Mouse (Mus musculus) intestine, embryonic 16.5 days (tissue): ENCODE data around the gene Xirp1. TPM values are rescaled to one million over a fixed set of nuclear protein-coding genes. Genes with fewer than 3 reads are reported as not detected.

Experiments used
- ATAC-seq: fragments of 200-750 bp; cut with Nextera tagmentation; 2 replicates; pipeline ENCODE4 v1.8.0; 2017; ENCODE audit warnings: moderate TSS enrichment, moderate library complexity
- H3K27ac ChIP-seq: fragments of 300-500 bp; sonication (generic); 2 replicates; pipeline ENCODE4 v1.5.1; 2014; ENCODE audit warnings: mild to moderate bottlenecking, low read length
- H3K27me3 ChIP-seq: fragments of 300-500 bp; sonication (generic); replicated peaks from 2 replicates; pipeline ENCODE4 v1.6.1; 2014; ENCODE audit warnings: low read length, control low read depth, mixed read lengths; ENCODE audit not compliant: control insufficient read depth, insufficient read depth
- H3K36me3 ChIP-seq: fragments of 300-500 bp; sonication (generic); 2 replicates; pipeline ENCODE4 v1.6.1; 2014; ENCODE audit warnings: low read length, control low read depth; ENCODE audit not compliant: control insufficient read depth, insufficient read depth
- H3K4me1 ChIP-seq: fragments of 300-500 bp; sonication (generic); 2 replicates; pipeline ENCODE4 v1.6.1; 2014; ENCODE audit warnings: low read length, control low read depth, mixed read lengths; ENCODE audit not compliant: control insufficient read depth, insufficient read depth
- H3K4me2 ChIP-seq: fragments of 300-500 bp; sonication (generic); 2 replicates; pipeline ENCODE4 v1.6.1; 2014; ENCODE audit warnings: low read depth, low read length, control low read depth
- H3K4me3 ChIP-seq: fragments of 300-500 bp; sonication (generic); 2 replicates; pipeline ENCODE4 v1.5.1; 2014; ENCODE audit warnings: mild to moderate bottlenecking, low read length
- H3K9ac ChIP-seq: fragments of 300-500 bp; sonication (generic); 2 replicates; pipeline ENCODE4 v1.6.1; 2014; ENCODE audit warnings: low read depth, low read length
- H3K9me3 ChIP-seq: fragments of 300-500 bp; sonication (generic); 2 replicates; pipeline ENCODE4 v1.6.1; 2016; ENCODE audit warnings: low read length, control low read depth; ENCODE audit not compliant: control insufficient read depth
- WGBS: fragments of 180-500 bp; shearing (Covaris S2); extraction: QIAGEN DNeasy Blood & Tissue Kit; methylation state at CpG from one replicate; pipeline ENCODE4 v1.1.7; 2014; 5-methylcytosine and 5-hydroxymethylcytosine counted together
- polyA plus RNA-seq: library from polyadenylated mRNA; unstranded; fragments of >200 nt; fragmentation: Nextera tagmentation; extraction: Ambion mirVana; gene quantifications from 2 replicates; pipeline ENCODE4 v1.2.1, GENCODE M21; 2015

Xirp1 gene
- polyA plus RNA-seq, 1 experiment from 2014 or later, result 0.06 TPM

GRCm38 (mm10) chr9:120000761-120001160 lies 22.6 kb downstream of the Xirp1 start:
- Histone ChIP-seq H3K4me1 (peaks cover 11% of the 10 kb centered on the region), H3K27ac (no peak overlapping the region), H3K27me3 (no peaks in the 10 kb centered on the region), H3K4me3 (no peak overlapping the region), H3K9ac (no peak overlapping the region), H3K4me2 (no peak overlapping the region), H3K36me3 (no peaks in the 10 kb centered on the region), H3K9me3 (no peaks in the 10 kb centered on the region)
- WGBS, result 79% methylated on average over 5 of the region's 5 CpGs
- no peak for ATAC-seq

- H3K4me3 ChIP-seq, result no peak overlapping the region
- H3K9ac ChIP-seq, result no peak overlapping the region
- no peak overlapping the region for H3K27ac ChIP-seq
- no peak for ATAC-seq
- H3K9me3 ChIP-seq, result no peaks in the 10 kb centered on the region
- H3K27me3 ChIP-seq, result no peaks in the 10 kb centered on the region
- 69% methylated on average over 6 of the region's 6 CpGs for WGBS
- peaks cover 11% of the 10 kb centered on the region for H3K4me1 ChIP-seq
- H3K36me3 ChIP-seq, result no peaks in the 10 kb centered on the region
- H3K4me2 ChIP-seq, result no peak overlapping the region
These were observed 23.8 kb downstream of the Xirp1 start for GRCm38 (mm10) chr9:119999636-120000035.

GRCm38 (mm10) chr9:119998776-119999175 lies 24.6 kb downstream of the Xirp1 start:
- H3K4me2 ChIP-seq, result no peak overlapping the region
- peaks cover 11% of the 10 kb centered on the region for H3K4me1 ChIP-seq
- no peaks in the 10 kb centered on the region for H3K9me3 ChIP-seq
- WGBS, result 87% methylated on average over 1 of the region's 1 CpGs
- no peak overlapping the region for H3K9ac ChIP-seq
- ATAC-seq, result no peak
- no peak overlapping the region for H3K27ac ChIP-seq
- no peak overlapping the region for H3K4me3 ChIP-seq
- H3K27me3 ChIP-seq, result no peaks in the 10 kb centered on the region
- H3K36me3 ChIP-seq, result no peaks in the 10 kb centered on the region

GRCm38 (mm10) chr9:119996080-119996479 lies 27.3 kb downstream of the Xirp1 start:
- WGBS, result 86% methylated on average over 4 of the region's 4 CpGs
- Histone ChIP-seq H3K27me3 (no peaks in the 10 kb centered on the region), H3K4me3 (no peak overlapping the region), H3K9ac (no peak overlapping the region), H3K9me3 (no peaks in the 10 kb centered on the region), H3K27ac (no peak overlapping the region), H3K4me2 (no peak overlapping the region), H3K4me1 (peaks cover 5% of the 10 kb centered on the region; the same call in 1 of the 2 replicates), H3K36me3 (no peaks in the 10 kb centered on the region)
- no peak for ATAC-seq

- Histone ChIP-seq H3K9ac (no peak overlapping the region), H3K4me1 (no peaks in the 10 kb centered on the region), H3K27ac (no peak overlapping the region), H3K9me3 (no peaks in the 10 kb centered on the region), H3K36me3 (no peaks in the 10 kb centered on the region), H3K4me2 (no peak overlapping the region), H3K27me3 (no peaks in the 10 kb centered on the region), H3K4me3 (no peak overlapping the region)
- WGBS, result 54% methylated on average over 7 of the region's 7 CpGs
- ATAC-seq, result peak; percentile 77
These were observed 29.2 kb downstream of the Xirp1 start for GRCm38 (mm10) chr9:119994207-119994606.

- ATAC-seq, result no peak
- Histone ChIP-seq H3K36me3 (no peaks in the 10 kb centered on the region), H3K9me3 (no peaks in the 10 kb centered on the region), H3K27ac (no peak overlapping the region), H3K27me3 (no peaks in the 10 kb centered on the region), H3K4me3 (no peak overlapping the region), H3K4me2 (no peak overlapping the region), H3K9ac (no peak overlapping the region), H3K4me1 (no peaks in the 10 kb centered on the region)
- WGBS, result 66% methylated on average over 10 of the region's 10 CpGs
These were observed 30.1 kb downstream of the Xirp1 start for GRCm38 (mm10) chr9:119993092-119993844.

GRCm38 (mm10) chr9:119991310-119991709 lies 32.1 kb downstream of the Xirp1 start:
- Histone ChIP-seq H3K27me3 (no peaks in the 10 kb centered on the region), H3K4me3 (no peak overlapping the region), H3K4me2 (no peak overlapping the region), H3K9ac (no peak overlapping the region), H3K4me1 (no peaks in the 10 kb centered on the region), H3K36me3 (no peaks in the 10 kb centered on the region), H3K27ac (no peak overlapping the region), H3K9me3 (no peaks in the 10 kb centered on the region)
- ATAC-seq, result no peak
- WGBS, result 39% methylated on average over 5 of the region's 5 CpGs

GRCm38 (mm10) chr9:119988304-119988703 lies 35.1 kb downstream of the Xirp1 start:
- Histone ChIP-seq H3K4me3 (no peak overlapping the region), H3K9ac (no peak overlapping the region), H3K27ac (no peak overlapping the region), H3K4me2 (no peak overlapping the region), H3K9me3 (no peaks in the 10 kb centered on the region), H3K27me3 (no peaks in the 10 kb centered on the region), H3K4me1 (peaks cover 11% of the 10 kb centered on the region), H3K36me3 (no peaks in the 10 kb centered on the region)
- 48% methylated on average over 7 of the region's 7 CpGs for whole genome bisulfite sequencing
- no peak for ATAC-seq

- H3K27ac ChIP-seq, result 0 out of 2 replicates have a peak overlapping the region, but pooled peaks have one; percentile 20
These were observed 37.4 kb downstream of the Xirp1 start for GRCm38 (mm10) chr9:119985881-119986574.

More at GRCm38 (mm10) chr9:119985881-119986574, 37.4 kb downstream of the Xirp1 start:
- Histone ChIP-seq H3K27me3 (no peaks in the 10 kb centered on the region), H3K4me3 (no peak overlapping the region), H3K9me3 (no peaks in the 10 kb centered on the region), H3K4me2 (no peak overlapping the region), H3K4me1 (peaks cover 31% of the 10 kb centered on the region), H3K36me3 (no peaks in the 10 kb centered on the region), H3K9ac (no peak overlapping the region)
- ATAC-seq, result no peak
- WGBS, result 58% methylated on average over 10 of the region's 10 CpGs
